Mouse (Mus musculus) spleen, postnatal 0 days (tissue): ENCODE results near the gene Rufy4. TPM values are rescaled to one million over a fixed set of nuclear protein-coding genes. Genes with fewer than 3 reads are reported as not detected.

Experiments
- polyA plus RNA-seq: library from polyadenylated mRNA; unstranded; fragments of >200 nt; fragmentation: Nextera tagmentation; extraction: Ambion mirVana; gene quantifications from 2 replicates; pipeline ENCODE4 v1.2.1, GENCODE M21; 2015

Gene Rufy4
- 0.13 and 0.34 TPM in 2 replicates for polyA plus RNA-seq

GRCm38 (mm10) chr1:74124991-74125552, at the start of gene Rufy4:
Gene Rufy4, plus strand, starts transcription at chr1:74125541.

GRCm38 (mm10) chr1:74124021-74124981, 1.0 kb upstream of the Rufy4 start, which contains the start of gene Tns1:
Gene Tns1, minus strand, starts transcription at chr1:74124449.

GRCm38 (mm10) chr1:74153461-74154184, 28.3 kb downstream of the Rufy4 start, which contains the start of gene Cxcr2:
Gene Cxcr2, plus strand, starts transcription at chr1:74153989.

GRCm38 (mm10) chr1:74194445-74194844, 69.1 kb downstream of the Rufy4 start, which contains the start of gene Cxcr1:
Gene Cxcr1, minus strand, starts transcription at chr1:74194631.

Other genes starting within 250 kb of the Rufy4 start
- gene Tns1, start 1.1 kb upstream of the Rufy4 start, polyA plus RNA-seq: 31.9 and 33.4 TPM in 2 replicates
- 19.3 and 24.9 TPM in 2 replicates for gene Cxcr2, start 28.4 kb downstream of the Rufy4 start, polyA plus RNA-seq
- gene Cxcr1, start 69.1 kb downstream of the Rufy4 start, polyA plus RNA-seq: not detected in 2 replicates
- gene Arpc2, start 110.5 kb downstream of the Rufy4 start, polyA plus RNA-seq: 317 and 369 TPM in 2 replicates
- gene Gpbar1, start 153.0 kb downstream of the Rufy4 start, polyA plus RNA-seq: 0.16 and 0.34 TPM in 2 replicates
- gene Aamp, start 159.2 kb downstream of the Rufy4 start, polyA plus RNA-seq: 94.4 and 109 TPM in 2 replicates
- 40.9 and 42.6 TPM in 2 replicates for gene Pnkd, start 159.4 kb downstream of the Rufy4 start, polyA plus RNA-seq
- gene Tmbim1, start 180.1 kb downstream of the Rufy4 start, polyA plus RNA-seq: 20.2 and 21.1 TPM in 2 replicates
- gene Catip, start 236.6 kb downstream of the Rufy4 start, polyA plus RNA-seq: 0.16 and 0.20 TPM in 2 replicates
- gene Slc11a1, start 249.7 kb downstream of the Rufy4 start, polyA plus RNA-seq: 17.5 and 24.0 TPM in 2 replicates